Comparison of ENCODE assay signal across 8 mouse cellular contexts in the genomic region with DNA sequence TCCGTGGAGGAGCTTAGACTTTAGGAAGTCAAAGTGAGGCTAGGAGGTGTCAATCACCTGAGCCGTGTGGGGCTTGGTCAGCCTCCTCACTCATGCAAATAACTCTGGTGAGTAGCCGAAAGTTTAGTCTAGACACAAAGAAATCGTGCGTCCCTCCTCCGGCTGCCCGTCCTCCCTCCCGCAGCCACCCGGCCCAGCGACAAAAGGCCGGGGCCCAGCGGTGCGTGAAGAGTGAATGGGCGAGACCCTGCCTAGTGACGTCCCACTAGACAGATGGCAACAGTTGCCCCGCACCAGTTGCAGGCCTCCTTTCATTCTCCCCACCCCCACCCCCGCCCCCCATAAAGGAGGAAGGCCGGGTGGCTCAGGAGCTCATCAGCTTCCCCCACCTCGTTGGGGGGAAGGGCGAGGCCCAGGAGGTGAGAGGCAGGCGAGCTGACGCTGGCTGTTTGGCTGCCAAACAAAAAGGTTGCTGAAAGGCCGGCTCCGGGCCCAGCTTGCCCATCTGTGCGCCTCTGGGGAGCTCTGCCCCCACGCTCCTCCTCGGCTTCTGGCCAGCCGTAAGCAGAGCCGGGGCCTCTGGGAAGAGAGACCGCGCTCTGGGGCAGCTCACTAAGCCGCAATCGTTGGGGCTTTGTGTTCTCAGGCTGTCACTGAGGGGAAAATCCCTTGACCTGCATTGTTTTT. TPM values are rescaled to one million over a fixed set of nuclear protein-coding genes. Genes with fewer than 3 reads are reported as not detected.
DNase-seq lines count a peak whose midpoint lies in the region; ATAC-seq and TF ChIP-seq lines count a peak whose summit lies in the region.

No protein-coding gene starts in this region.

- H3K4me3 ChIP-seq in bone marrow macrophage, adult 2 months (ENCODE audit: insufficient read depth, low read length), result no peak overlapping the region
- 0 out of 2 replicates have a peak overlapping the region, but pooled peaks have one; percentile 1 for H3K4me3 ChIP-seq in forebrain, embryonic 16.5 days (replicated peaks; ENCODE audit: low read length)
- H3K4me3 ChIP-seq in hindbrain, embryonic 15.5 days, result no peak overlapping the region
- peak overlapping the region; percentile 51 for H3K4me3 ChIP-seq in midbrain, embryonic 10.5 days

- ATAC-seq in forebrain, embryonic 16.5 days, result peak; percentile 70
- peak; percentile 72 for ATAC-seq in hindbrain, embryonic 15.5 days (ENCODE audit: low FRiP score, low read depth)
- no peak for ATAC-seq in megakaryocyte-erythroid progenitor cell, adult 5-6 weeks (replicated peaks; ENCODE audit: low FRiP score, low TSS enrichment, poor library complexity, severe bottlenecking)

- 1% methylated on average over 33 of the region's 33 CpGs for WGBS in forebrain, embryonic 16.5 days
- WGBS in hindbrain, embryonic 15.5 days, result 1% methylated on average over 29 of the region's 33 CpGs
- under 1% methylated on average over 33 of the region's 33 CpGs for WGBS in midbrain, embryonic 10.5 days

- H3K27ac ChIP-seq in bone marrow macrophage, adult 2 months (ENCODE audit: insufficient read depth, low read depth, low read length), result 0 out of 2 replicates have a peak overlapping the region, but pooled peaks have one; percentile 95
- peak overlapping the region; percentile 97 for H3K27ac ChIP-seq in forebrain, embryonic 16.5 days (ENCODE audit: low read length)
- peak overlapping the region; percentile 96 for H3K27ac ChIP-seq in hindbrain, embryonic 15.5 days (replicated peaks)
- H3K27ac ChIP-seq in midbrain, embryonic 10.5 days (replicated peaks), result peak overlapping the region; percentile 98

- DNase-seq in ES-CJ7 (ENCODE audit: low read depth, low spot score), result peak; percentile 88
- DNase-seq in left cerebral cortex, postnatal 4 days, result peak; percentile 90
- peak; percentile 95 for DNase-seq in midbrain, embryonic 10.5 days (ENCODE audit: low spot score)
- DNase-seq in right cerebral cortex, postnatal 4 days, result peak; percentile 60

- H3K9me3 ChIP-seq in forebrain, embryonic 16.5 days (ENCODE audit: control insufficient read depth, low read length), result no peaks in the 10 kb centered on the region
- H3K9me3 ChIP-seq in hindbrain, embryonic 15.5 days, result no peaks in the 10 kb centered on the region
- no peaks in the 10 kb centered on the region for H3K9me3 ChIP-seq in midbrain, embryonic 10.5 days (replicated peaks)

- intact Hi-C loops in left cerebral cortex, postnatal 4 days (cut with DNase I), result no loop called here

- H3K4me2 ChIP-seq in forebrain, embryonic 16.5 days (ENCODE audit: low read length), result peak overlapping the region; percentile 41
- peak overlapping the region; percentile 44 for H3K4me2 ChIP-seq in hindbrain, embryonic 15.5 days

- peak overlapping the region; percentile 59 for H3K9ac ChIP-seq in forebrain, embryonic 16.5 days (replicated peaks; ENCODE audit: low read depth, low read length)
- H3K9ac ChIP-seq in hindbrain, embryonic 15.5 days, result peak overlapping the region; percentile 25; the same call in 1 of the 2 replicates

- no peaks in the 10 kb centered on the region for H3K27me3 ChIP-seq in forebrain, embryonic 16.5 days (replicated peaks; ENCODE audit: control insufficient read depth, insufficient read depth, low read length)
- no peaks in the 10 kb centered on the region for H3K27me3 ChIP-seq in hindbrain, embryonic 15.5 days
- no peaks in the 10 kb centered on the region for H3K27me3 ChIP-seq in midbrain, embryonic 10.5 days (ENCODE audit: low read depth, poor library complexity, severe bottlenecking)

- no peak for TF ChIP-seq POLR2A in bone marrow macrophage, adult 2 months (IDR thresholded peaks at IDR 0.05; ENCODE audit: borderline replicate concordance, low read depth, low read length)

- H3K4me1 ChIP-seq in bone marrow macrophage, adult 2 months (ENCODE audit: control insufficient read depth, insufficient read depth, low read length), result peaks cover 67% of the 10 kb centered on the region
- H3K4me1 ChIP-seq in forebrain, embryonic 16.5 days (replicated peaks; ENCODE audit: control insufficient read depth, insufficient read depth, low read length), result peaks cover 65% of the 10 kb centered on the region
- H3K4me1 ChIP-seq in hindbrain, embryonic 15.5 days (replicated peaks), result peaks cover 79% of the 10 kb centered on the region
- peaks cover 98% of the 10 kb centered on the region for H3K4me1 ChIP-seq in midbrain, embryonic 10.5 days

- no peaks in the 10 kb centered on the region for H3K36me3 ChIP-seq in forebrain, embryonic 16.5 days (ENCODE audit: control insufficient read depth, insufficient read depth)
- H3K36me3 ChIP-seq in hindbrain, embryonic 15.5 days, result no peaks in the 10 kb centered on the region
- H3K36me3 ChIP-seq in midbrain, embryonic 10.5 days, result no peaks in the 10 kb centered on the region

- TF ChIP-seq CTCF in bone marrow macrophage, adult 2 months (IDR thresholded peaks at IDR 0.05; ENCODE audit: low read depth, low read length), result no peak

RNA-seq across cellular contexts. Expression of a gene that starts 15.7 kb away (rescaled TPM):
- polyA plus RNA-seq in bone marrow macrophage, adult 2 months (2012; ENCODE audit: insufficient read depth, insufficient read length, missing spikeins), result 52.4 and 54.4 TPM in 2 replicates
- polyA plus RNA-seq in forebrain, embryonic 16.5 days (2015; fragmentation: Nextera tagmentation; extraction: Ambion mirVana), result 56.0 and 66.4 TPM in 2 replicates
- 30.4 and 49.0 TPM in 2 replicates for polyA plus RNA-seq in hindbrain, embryonic 15.5 days (2015; fragmentation: Nextera tagmentation; extraction: Ambion mirVana)
- 1 to 10 TPM; 7.9 to 8.1 TPM for total RNA-seq in left cerebral cortex, postnatal 4 days (2021)
- polyA plus RNA-seq in midbrain, embryonic 10.5 days (2016; fragmentation: Nextera tagmentation; extraction: Ambion mirVana), result 107 and 161 TPM in 2 replicates
- 2.0 and 3.9 TPM in 2 replicates for total RNA-seq in megakaryocyte-erythroid progenitor cell, adult 5-6 weeks (2014; fragmentation: Nextera tagmentation)
- 58.5 and 61.6 TPM in 2 replicates for total RNA-seq in megakaryocyte-erythroid progenitor cell, adult 5-6 weeks (2017)

RNA-seq across cellular contexts. Expression of a gene that starts 26.2 kb away (rescaled TPM):
- polyA plus RNA-seq in bone marrow macrophage, adult 2 months (2012; ENCODE audit: insufficient read depth, insufficient read length, missing spikeins), result not detected in 2 replicates
- 7.8 and 12.6 TPM in 2 replicates for polyA plus RNA-seq in forebrain, embryonic 16.5 days (2015; fragmentation: Nextera tagmentation; extraction: Ambion mirVana)
- polyA plus RNA-seq in hindbrain, embryonic 15.5 days (2015; fragmentation: Nextera tagmentation; extraction: Ambion mirVana), result 10.2 and 11.0 TPM in 2 replicates
- 10 to 100 TPM; 19.0 to 20.0 TPM for total RNA-seq in left cerebral cortex, postnatal 4 days (2021)
- polyA plus RNA-seq in midbrain, embryonic 10.5 days (2016; fragmentation: Nextera tagmentation; extraction: Ambion mirVana), result 2.8 and 6.5 TPM in 2 replicates
- total RNA-seq in megakaryocyte-erythroid progenitor cell, adult 5-6 weeks (2014; fragmentation: Nextera tagmentation), result not detected in 2 replicates
- total RNA-seq in megakaryocyte-erythroid progenitor cell, adult 5-6 weeks (2017), result not detected in 2 replicates

RNA-seq across cellular contexts. Expression of a gene that starts 47.8 kb away (rescaled TPM):
- polyA plus RNA-seq in bone marrow macrophage, adult 2 months (2012; ENCODE audit: insufficient read depth, insufficient read length, missing spikeins), result not detected in 2 replicates
- polyA plus RNA-seq in forebrain, embryonic 16.5 days (2015; fragmentation: Nextera tagmentation; extraction: Ambion mirVana), result 0.14 TPM in 1 of 2 replicates, not detected in the other
- polyA plus RNA-seq in hindbrain, embryonic 15.5 days (2015; fragmentation: Nextera tagmentation; extraction: Ambion mirVana), result 0.37 and 0.38 TPM in 2 replicates
- under 1 TPM; 0.48 to 0.54 TPM for total RNA-seq in left cerebral cortex, postnatal 4 days (2021)
- not detected in 2 replicates for polyA plus RNA-seq in midbrain, embryonic 10.5 days (2016; fragmentation: Nextera tagmentation; extraction: Ambion mirVana)
- total RNA-seq in megakaryocyte-erythroid progenitor cell, adult 5-6 weeks (2014; fragmentation: Nextera tagmentation), result not detected in 2 replicates
- not detected in 2 replicates for total RNA-seq in megakaryocyte-erythroid progenitor cell, adult 5-6 weeks (2017)

Comparison
In these comparisons a context has a peak if more than half of its experiments do, and no peak if none do; other contexts are left out.
1. H3K4me3 ChIP-seq: peak in forebrain, embryonic 16.5 days (single experiment) and midbrain, embryonic 10.5 days (single experiment); none in bone marrow macrophage, adult 2 months (single experiment) and hindbrain, embryonic 15.5 days (single experiment).
2. Peak in every context shown above with its lines, with median percentiles within 50 percentile points of each other: DNase-seq and H3K27ac ChIP-seq.